Mouse (Mus musculus) liver, postnatal 0 days (tissue): ENCODE measurements around the gene Dag1. TPM values are rescaled to one million over a fixed set of nuclear protein-coding genes. Genes with fewer than 3 reads are reported as not detected.

Experiments
- ATAC-seq: fragments of 200-750 bp; cut with Nextera tagmentation; 2 replicates; pipeline ENCODE4 v1.8.0; 2017; ENCODE audit warnings: mild to moderate bottlenecking, moderate library complexity
- DNase-seq: peaks from one replicate; pipeline ENCODE4 v3.0.0-alpha.2; 2016
- H3K27ac ChIP-seq: fragments of 300-500 bp; sonication (generic); 2 replicates; pipeline ENCODE4 v1.5.1; 2014; ENCODE audit warnings: antibody characterized with exemption, moderate library complexity, mild to moderate bottlenecking, low read depth
- H3K27me3 ChIP-seq: fragments of 300-500 bp; sonication (generic); 2 replicates; pipeline ENCODE4 v1.6.1; 2014; ENCODE audit warnings: low read length, control low read depth, mixed read lengths; ENCODE audit not compliant: insufficient read depth
- H3K36me3 ChIP-seq: fragments of 300-500 bp; sonication (generic); replicated peaks from 2 replicates; pipeline ENCODE4 v1.6.1; 2014; ENCODE audit warnings: mild to moderate bottlenecking, control low read depth, low read length, moderate library complexity, mixed read lengths; ENCODE audit not compliant: insufficient read depth
- H3K4me1 ChIP-seq: fragments of 300-500 bp; sonication (generic); 2 replicates; pipeline ENCODE4 v1.6.1; 2014; ENCODE audit warnings: antibody characterized with exemption, mild to moderate bottlenecking, control low read depth; ENCODE audit not compliant: insufficient read depth
- H3K4me2 ChIP-seq: fragments of 300-500 bp; sonication (generic); 2 replicates; pipeline ENCODE4 v1.6.1; 2014; ENCODE audit warnings: low read depth, mild to moderate bottlenecking, low read length, moderate library complexity, mixed read lengths
- H3K4me3 ChIP-seq: fragments of 300-500 bp; sonication (generic); 2 replicates; pipeline ENCODE4 v1.5.1; 2014; ENCODE audit warnings: low read depth, low read length
- H3K9ac ChIP-seq: fragments of 300-500 bp; sonication (generic); replicated peaks from 2 replicates; pipeline ENCODE4 v1.6.1; 2014; ENCODE audit warnings: mild to moderate bottlenecking, moderate library complexity
- H3K9me3 ChIP-seq: fragments of 300-500 bp; sonication (generic); 2 replicates; pipeline ENCODE4 v1.6.1; 2016; ENCODE audit warnings: mild to moderate bottlenecking, control low read depth, low read length, mixed read lengths
- CTCF ChIP-seq: sonication (generic); IDR thresholded peaks from 2 replicates; pipeline ENCODE4 v1.5.1; 2016; ENCODE audit warnings: antibody characterized with exemption, low read depth
- EP300 ChIP-seq: IDR thresholded peaks from 2 replicates; pipeline ENCODE4 v1.6.1; 2016; ENCODE audit warnings: antibody characterized with exemption, low read depth, mild to moderate bottlenecking
- WGBS: fragments of 180-500 bp; shearing (Covaris S2); extraction: QIAGEN DNeasy Blood & Tissue Kit; methylation state at CpG from one replicate; pipeline ENCODE4 v1.1.7; 2014; ENCODE audit not compliant: insufficient replicate concordance; 5-methylcytosine and 5-hydroxymethylcytosine counted together
- polyA plus RNA-seq: library from polyadenylated mRNA; unstranded; fragments of >200 nt; fragmentation: Nextera tagmentation; extraction: Ambion mirVana; gene quantifications from 2 replicates; pipeline ENCODE4 v1.2.1, GENCODE M21; 2015

Dag1 gene
- polyA plus RNA-seq, 1 experiment from 2014 or later = 20.0 TPM

- DNase-seq (no peak), ATAC-seq (peak; percentile 66)
- H3K4me3 ChIP-seq = no peak overlapping the region
- peaks cover 14% of the 10 kb centered on the region for H3K4me1 ChIP-seq
- H3K9me3 ChIP-seq = no peaks in the 10 kb centered on the region
- 76% methylated on average over 3 of the region's 3 CpGs for WGBS
- TF ChIP-seq EP300 (no peak), CTCF (no peak)
- peaks cover 4% of the 10 kb centered on the region; the same call in 1 of the 2 replicates for H3K36me3 ChIP-seq
- H3K27ac ChIP-seq = peak overlapping the region; percentile 48
- H3K4me2 ChIP-seq = no peak overlapping the region
- no peaks in the 10 kb centered on the region for H3K27me3 ChIP-seq
- no peak overlapping the region; the same call in 1 of the 2 replicates for H3K9ac ChIP-seq
Observed at GRCm38 (mm10) chr9:108221566-108221965, 42.2 kb downstream of the Dag1 start.

DNA sequence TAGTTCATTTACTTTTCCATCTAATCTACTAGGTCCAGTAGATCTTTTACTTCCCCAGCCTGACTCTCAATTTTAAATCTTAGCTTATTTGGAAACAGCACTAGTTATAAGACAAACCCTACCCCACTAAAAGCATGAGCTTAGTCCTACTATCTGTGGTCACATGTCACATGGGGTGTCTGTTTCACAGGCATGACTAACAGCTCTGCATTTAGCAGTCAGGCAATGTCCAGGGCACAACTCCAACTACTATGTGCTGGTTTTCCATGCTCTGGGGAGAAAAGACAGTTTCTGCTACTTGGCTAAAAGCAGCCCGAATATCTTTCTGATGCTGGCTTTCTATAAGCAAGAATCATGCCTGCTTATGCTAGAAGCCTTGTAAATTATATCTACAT lies 43.4 kb downstream of the Dag1 start:
- WGBS = 82% methylated on average over 1 of the region's 1 CpGs
- Histone ChIP-seq H3K36me3 (peaks cover 4% of the 10 kb centered on the region), H3K4me3 (no peak overlapping the region), H3K9me3 (no peaks in the 10 kb centered on the region), H3K27me3 (no peaks in the 10 kb centered on the region), H3K9ac (no peak overlapping the region), H3K27ac (no peak overlapping the region), H3K4me2 (no peak overlapping the region), H3K4me1 (peaks cover 14% of the 10 kb centered on the region)
- no peak for TF ChIP-seq CTCF
- no peak for TF ChIP-seq EP300
- DNase-seq (no peak), ATAC-seq (no peak)

DNA sequence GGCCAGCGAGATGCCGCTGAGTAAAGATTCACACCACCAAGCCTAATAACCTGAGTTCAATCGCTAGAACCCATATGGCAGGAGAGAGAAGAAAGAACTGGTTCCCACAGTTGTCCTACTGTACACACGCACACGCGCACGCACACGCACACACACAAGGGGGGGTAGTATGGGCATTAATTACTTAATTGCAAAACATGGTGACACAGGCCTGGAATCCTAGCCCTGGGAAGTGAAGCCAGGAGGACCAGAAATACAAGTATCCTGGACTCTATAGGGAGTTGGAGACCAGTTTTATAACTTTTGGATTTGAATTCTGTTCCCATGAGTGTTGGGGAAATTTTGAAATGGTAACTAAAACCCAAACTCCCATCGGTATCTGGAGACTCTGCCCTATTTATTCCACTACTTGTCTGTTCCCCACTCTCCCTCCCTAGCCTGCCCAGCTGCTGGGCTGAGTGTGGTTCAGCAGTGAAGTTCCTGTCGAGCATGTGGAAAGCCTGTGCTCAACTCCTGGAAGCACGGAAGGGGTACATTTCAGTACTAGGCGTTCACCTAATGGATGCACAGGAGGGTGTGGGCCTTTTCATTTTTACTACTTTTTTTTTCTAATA lies 43.9 kb downstream of the Dag1 start:
- H3K27me3 ChIP-seq = no peaks in the 10 kb centered on the region

GRCm38 (mm10) chr9:108217936-108218543 lies 45.7 kb downstream of the Dag1 start:
- TF ChIP-seq EP300 (no peak), CTCF (no peak)
- H3K9me3 ChIP-seq = no peaks in the 10 kb centered on the region
- no peak overlapping the region for H3K9ac ChIP-seq
- no peak for DNase-seq
- H3K4me3 ChIP-seq = no peak overlapping the region
- 84% methylated on average over 11 of the region's 11 CpGs for WGBS
- H3K4me2 ChIP-seq = no peak overlapping the region
- no peak for ATAC-seq
- H3K4me1 ChIP-seq = peaks cover 8% of the 10 kb centered on the region
- H3K27ac ChIP-seq = no peak overlapping the region
- no peaks in the 10 kb centered on the region for H3K27me3 ChIP-seq
- H3K36me3 ChIP-seq = peaks cover 4% of the 10 kb centered on the region

More for the DNA sequence above, 43.9 kb downstream of the Dag1 start:
- no peak for DNase-seq
- H3K36me3 ChIP-seq = peaks cover 4% of the 10 kb centered on the region
- TF ChIP-seq EP300 = no peak
- no peak for TF ChIP-seq CTCF
- peaks cover 14% of the 10 kb centered on the region for H3K4me1 ChIP-seq
- H3K4me2 ChIP-seq = no peak overlapping the region
- H3K9ac ChIP-seq = no peak overlapping the region
- H3K9me3 ChIP-seq = no peaks in the 10 kb centered on the region
- ATAC-seq = no peak
- H3K27ac ChIP-seq = no peak overlapping the region
- WGBS = 85% methylated on average over 12 of the region's 12 CpGs
- no peak overlapping the region for H3K4me3 ChIP-seq

GRCm38 (mm10) chr9:108217406-108217805 lies 46.4 kb downstream of the Dag1 start:
- DNase-seq = no peak
- peaks cover 8% of the 10 kb centered on the region for H3K4me1 ChIP-seq
- 82% methylated on average over 3 of the region's 3 CpGs for WGBS
- no peak overlapping the region for H3K4me2 ChIP-seq
- no peak overlapping the region for H3K9ac ChIP-seq
- H3K36me3 ChIP-seq = peaks cover 4% of the 10 kb centered on the region
- no peak for TF ChIP-seq CTCF
- TF ChIP-seq EP300 = no peak
- H3K27me3 ChIP-seq = no peaks in the 10 kb centered on the region
- no peak for ATAC-seq
- H3K27ac ChIP-seq = no peak overlapping the region
- no peak overlapping the region for H3K4me3 ChIP-seq
- H3K9me3 ChIP-seq = no peaks in the 10 kb centered on the region

GRCm38 (mm10) chr9:108213105-108213504 lies 50.7 kb downstream of the Dag1 start:
- H3K4me1 ChIP-seq = no peaks in the 10 kb centered on the region
- no peak for TF ChIP-seq EP300
- no peak for TF ChIP-seq CTCF
- ATAC-seq = no peak
- H3K4me2 ChIP-seq = no peak overlapping the region
- H3K27ac ChIP-seq = no peak overlapping the region
- H3K9me3 ChIP-seq = no peaks in the 10 kb centered on the region
- DNase-seq = no peak
- no peak overlapping the region for H3K9ac ChIP-seq
- WGBS = 70% methylated on average over 7 of the region's 7 CpGs
- peaks cover 16% of the 10 kb centered on the region for H3K36me3 ChIP-seq
- H3K4me3 ChIP-seq = no peak overlapping the region
- H3K27me3 ChIP-seq = no peaks in the 10 kb centered on the region
